Comparison of ENCODE assay signal across 13 mouse cellular contexts in the genomic region with DNA sequence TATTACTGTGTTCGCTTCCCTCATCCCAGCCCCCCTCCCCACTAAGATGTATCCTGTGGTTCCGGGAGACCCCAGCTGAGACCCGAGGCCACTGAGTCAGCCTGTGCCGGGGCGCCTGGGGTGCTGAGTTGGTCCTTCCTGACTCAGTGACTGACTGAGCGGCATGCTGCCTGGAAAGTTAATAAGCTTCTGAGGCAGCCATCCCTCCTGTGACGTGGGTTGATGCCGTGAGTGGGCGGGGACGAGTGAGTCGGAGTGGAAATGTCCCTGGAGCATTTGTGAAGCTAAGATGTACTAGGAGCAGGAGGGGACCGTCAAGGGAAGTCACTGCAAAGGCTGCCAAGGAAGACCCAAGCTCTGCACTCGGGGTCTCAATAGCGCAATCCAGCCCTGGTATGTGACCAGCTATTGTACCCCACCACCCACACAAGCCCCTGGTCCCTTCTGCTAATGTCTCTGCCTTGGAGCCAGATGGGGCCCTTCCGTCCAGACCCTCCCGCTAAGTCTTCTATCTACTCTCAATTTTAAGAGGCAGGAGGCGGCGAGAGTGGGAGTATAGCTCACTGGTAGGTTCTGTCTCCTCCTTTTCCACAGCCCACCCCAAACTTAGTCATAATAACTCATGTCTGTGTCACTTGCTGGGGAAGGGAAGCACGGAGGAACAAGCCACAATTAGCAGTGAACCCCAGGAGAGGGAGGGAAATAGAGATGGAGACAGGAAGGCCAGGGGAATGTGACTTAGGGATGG. TPM values are rescaled to one million over a fixed set of nuclear protein-coding genes. Genes with fewer than 3 reads are reported as not detected.
DNase-seq lines count a peak whose midpoint lies in the region.
"Had no signal": no experiment of that assay in that cellular context is flagged by ENCODE, and none has a peak within 500 bp of the region (broad histone marks: within the 10 kb centered on the region; RNA-seq: fewer than 3 reads in every experiment).

No protein-coding gene starts in this region.

- intact Hi-C loops in heart, postnatal 25 days (cut with DNase I) = no loop called here

- peak; percentile 81 for DNase-seq in heart, adult 11 months
- no peak for DNase-seq in heart, postnatal 25 days (ENCODE audit: low spot score)
- DNase-seq in R1 (ENCODE audit: low read depth, low spot score) = peak; percentile 43
- peak; percentile 67 to 76 for DNase-seq in layer of hippocampus, postnatal 36 days
- peak; percentile 55 to 57 for DNase-seq in right cerebral cortex, postnatal 10 days (ENCODE audit: low spot score in 2 of 2)
- DNase-seq in ovary, postnatal 36 days (ENCODE audit: low spot score) = no peak
- DNase-seq in yolk sac, embryonic 10.5 days (ENCODE audit: low spot score) = no peak
- DNase-seq in T-cell, adult 2 months (ENCODE audit: low spot score) = no peak
- DNase-seq: adrenal gland, postnatal 25 days; cerebellum, postnatal 36 days; heart, adult 2 months; heart, postnatal 10 days; kidney, adult 9 months had no signal

RNA-seq across cellular contexts. Expression of a gene that starts 18.2 kb away (rescaled TPM):
- total RNA-seq in heart, postnatal 25 days (2021) = not detected
- total RNA-seq in layer of hippocampus, postnatal 36 days (2021) = 10 to 100 TPM; 22.7 to 25.0 TPM
- total RNA-seq: heart, adult 2 months; heart, postnatal 10 days had no signal

RNA-seq across cellular contexts. Expression of a gene that starts 26.5 kb away (rescaled TPM):
- 1 to 10 TPM; 8.2 to 9.1 TPM for total RNA-seq in heart, postnatal 25 days (2021)
- 100 to 1,000 TPM in 1 of 2 experiments, 10 to 100 TPM in 1; 96.1 to 121 TPM for total RNA-seq in layer of hippocampus, postnatal 36 days (2021)

Comparison
In these comparisons a context has a peak if more than half of its experiments do, and no peak if none do; other contexts are left out.
1. DNase-seq: peak in heart, adult 11 months (single experiment), R1 (single experiment), layer of hippocampus, postnatal 36 days (2 of 2) and right cerebral cortex, postnatal 10 days (2 of 2); none in heart, postnatal 25 days (single experiment), ovary, postnatal 36 days (single experiment), yolk sac, embryonic 10.5 days (single experiment) and T-cell, adult 2 months (single experiment).
2. RNA of a gene that starts 18.2 kb away (total RNA-seq): 22.7 to 25.0 TPM in layer of hippocampus, postnatal 36 days; not detected in heart, postnatal 25 days; every median in the first group is over 10 times any median in the second.
3. RNA of a gene that starts 26.5 kb away (total RNA-seq): 96.1 to 121 TPM in layer of hippocampus, postnatal 36 days; 8.2 to 9.1 TPM in heart, postnatal 25 days; every median in the first group is over 4 times any median in the second.